Mouse (Mus musculus) embryonic fibroblast, embryonic 13.5 days (primary cell): ENCODE data around the gene Clmp.

Source experiments
- CTCF ChIP-seq: IDR thresholded peaks from 2 replicates; pipeline ENCODE4 v1.5.1; 2011; ENCODE audit warnings: mild to moderate bottlenecking, control low read depth, low read length, moderate library complexity, borderline replicate concordance; ENCODE audit not compliant: insufficient read depth
- POLR2A ChIP-seq: IDR thresholded peaks from 2 replicates; pipeline ENCODE4 v1.6.1; 2011; ENCODE audit warnings: low read depth, mild to moderate bottlenecking, control low read depth, low read length, moderate library complexity

DNA sequence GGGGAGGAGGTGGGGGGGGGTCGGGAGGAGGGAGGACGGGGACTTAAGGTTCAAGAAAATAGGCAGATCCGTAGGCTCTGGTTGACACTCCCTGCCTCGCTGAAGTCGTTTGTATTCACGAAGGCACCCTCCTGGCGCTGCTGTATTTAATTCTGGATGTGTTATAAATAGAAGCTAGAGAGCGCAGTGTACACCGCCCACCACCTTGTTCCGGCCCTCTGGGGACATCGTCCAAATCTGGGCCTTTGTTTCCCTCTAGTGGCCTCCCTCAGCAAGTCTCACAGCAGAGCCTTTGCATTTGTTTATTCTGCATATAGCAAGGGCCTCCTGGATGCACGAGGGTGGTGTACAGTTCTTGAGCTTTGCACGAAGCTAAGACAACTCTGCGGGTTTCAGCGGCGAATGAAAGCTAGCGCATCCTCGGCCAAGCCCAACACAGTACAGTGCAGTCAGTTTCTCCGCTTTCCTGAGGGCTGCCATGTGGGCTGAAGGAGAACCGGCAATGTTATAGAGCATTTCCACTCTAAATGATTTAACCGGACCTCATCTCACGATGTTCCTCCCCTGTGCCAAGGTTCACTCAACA is 72.0 kb downstream of the Clmp start:
- TF ChIP-seq CTCF (peak; percentile 48; the same call in 1 of the 2 replicates), POLR2A (no peak)
